Mouse (Mus musculus): ENCODE measurements around the gene Met. TPM values are rescaled to one million over a fixed set of nuclear protein-coding genes. Genes with fewer than 3 reads are reported as not detected.

Gene Met
- 2.1 and 2.3 TPM in 2 replicates for polyA plus RNA-seq (2014; fragmentation: Nextera tagmentation; extraction: Ambion mirVana)

DNA sequence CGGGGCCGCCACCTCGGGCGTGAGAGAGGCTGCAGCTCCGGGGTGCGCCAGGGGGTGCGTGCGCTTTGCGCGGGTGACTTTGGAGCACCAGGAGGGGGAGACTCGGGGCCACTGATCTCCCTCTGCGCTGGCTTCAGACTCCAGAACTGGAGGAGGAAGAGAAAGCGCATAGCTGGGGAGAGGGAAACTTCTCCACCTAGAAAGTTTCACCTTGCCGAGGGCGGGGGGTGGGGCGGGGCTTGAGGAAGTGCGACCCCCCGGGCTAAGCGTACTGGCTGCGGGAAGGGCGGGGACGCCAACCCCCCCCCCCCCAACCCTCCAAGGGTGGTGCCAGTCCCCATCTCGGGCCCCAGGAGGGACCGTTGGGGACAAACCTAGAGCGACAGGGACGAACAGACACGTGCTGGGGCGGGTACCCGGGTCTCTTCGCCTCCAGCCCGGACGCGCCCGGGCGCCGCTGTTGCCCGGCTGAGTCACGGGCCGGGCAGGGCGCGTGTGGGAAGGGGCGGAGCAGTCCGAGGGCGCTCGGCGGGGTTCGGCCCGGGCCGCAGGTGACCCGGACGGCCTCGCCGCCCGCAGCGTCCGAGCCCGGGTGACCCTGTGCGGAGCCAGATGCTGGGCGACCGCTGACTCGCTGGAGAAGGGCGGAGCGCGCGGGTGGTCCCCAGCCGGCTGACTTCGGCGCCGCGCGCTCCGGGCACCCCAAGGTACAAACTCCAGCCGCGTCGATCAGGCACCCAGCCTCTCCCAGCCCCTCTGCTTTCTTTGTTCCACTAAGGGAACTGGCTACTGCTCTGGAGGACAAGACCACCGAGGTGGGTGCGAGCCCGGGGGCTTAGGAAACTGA, at the start of gene Met:
Gene Met (plus strand): TSS at position 367 of the 847 bp plus-strand sequence.
- ATAC-seq (replicated peaks; ENCODE audit: insufficient number of reproducible peaks, low FRiP score, low TSS enrichment) = peak; percentile 79
- H3K27ac ChIP-seq (ENCODE audit: low read depth, low read length) = no peak within 1 kb of the TSS

DNA sequence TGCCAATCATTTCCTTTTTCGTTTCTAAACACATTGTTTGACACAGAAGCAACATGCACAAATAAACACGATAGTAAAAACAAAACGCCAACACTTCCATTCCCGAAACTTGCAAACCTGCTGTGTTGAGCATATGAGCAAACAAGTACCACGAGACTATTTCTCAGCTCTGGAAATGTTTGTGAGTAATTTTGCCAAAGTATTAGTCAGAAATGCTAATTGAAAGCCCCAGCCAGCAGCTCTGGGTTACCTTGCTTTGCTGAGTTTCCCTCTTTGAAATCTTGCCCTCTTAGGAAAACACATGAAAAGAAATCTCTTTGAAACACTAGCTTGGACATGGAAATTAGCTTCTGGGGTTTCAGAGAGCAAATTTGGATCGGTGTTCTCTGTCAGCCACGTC, 45.4 kb upstream of the Met start:
- H3K9ac ChIP-seq (ENCODE audit: low read depth, low read length) = no peak overlapping the region
- H3K4me3 ChIP-seq (ENCODE audit: low read depth, low read length) = no peak overlapping the region
- no peak overlapping the region for H3K4me2 ChIP-seq
- no peaks in the 10 kb centered on the region for H3K27me3 ChIP-seq (ENCODE audit: control insufficient read depth, insufficient read depth, low read length)
- no peaks in the 10 kb centered on the region for H3K4me1 ChIP-seq (ENCODE audit: control insufficient read depth, insufficient read depth, low read length)
- no peak overlapping the region for H3K27ac ChIP-seq (ENCODE audit: low read depth, low read length)
- H3K9me3 ChIP-seq (replicated peaks; ENCODE audit: control insufficient read depth, low read length) = no peaks in the 10 kb centered on the region
- 77% methylated on average over 7 of the region's 7 CpGs for WGBS (ENCODE audit: insufficient replicate concordance)
- ATAC-seq (replicated peaks; ENCODE audit: insufficient number of reproducible peaks, low FRiP score, low TSS enrichment) = no peak
- H3K36me3 ChIP-seq (ENCODE audit: control insufficient read depth, insufficient read depth, low read length) = no peaks in the 10 kb centered on the region

More for the DNA sequence above, at the start of gene Met:
- Histone ChIP-seq H3K36me3 (ENCODE audit: control insufficient read depth, insufficient read depth, low read length) (no peaks in the 10 kb centered on the region), H3K27me3 (ENCODE audit: control insufficient read depth, insufficient read depth, low read length) (peaks cover 18% of the 10 kb centered on the region), H3K4me3 (ENCODE audit: low read depth, low read length) (peak within 1 kb of the TSS; percentile 65), H3K9ac (ENCODE audit: low read depth, low read length) (peak within 1 kb of the TSS; percentile 71), H3K9me3 (replicated peaks; ENCODE audit: control insufficient read depth, low read length) (no peaks in the 10 kb centered on the region), H3K4me1 (ENCODE audit: control insufficient read depth, insufficient read depth, low read length) (no peaks in the 10 kb centered on the region), H3K4me2 (peak within 1 kb of the TSS; percentile 95)
- under 1% methylated on average over 76 of the region's 78 CpGs for WGBS (ENCODE audit: insufficient replicate concordance)

DNA sequence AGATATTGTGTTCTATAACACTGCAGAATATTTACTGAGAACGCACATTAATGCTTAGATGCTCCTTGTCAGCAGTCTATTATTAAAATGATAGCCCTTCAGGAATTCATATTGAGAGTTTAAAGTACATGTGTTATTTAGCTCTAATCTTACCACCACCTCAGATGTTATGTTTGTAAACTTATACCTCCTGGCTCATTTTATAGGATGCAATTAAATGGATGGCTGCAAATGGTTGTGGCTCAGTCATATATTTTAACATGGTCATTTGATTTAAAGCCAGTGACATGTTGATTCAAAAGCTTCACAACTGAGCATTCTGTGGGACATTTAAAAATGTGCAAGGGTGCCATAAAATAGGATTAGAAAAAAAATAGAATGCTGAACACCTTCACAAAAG, 41.2 kb upstream of the Met start:
- H3K36me3 ChIP-seq (ENCODE audit: control insufficient read depth, insufficient read depth, low read length) = no peaks in the 10 kb centered on the region
- no peak overlapping the region for H3K9ac ChIP-seq (ENCODE audit: low read depth, low read length)
- WGBS (ENCODE audit: insufficient replicate concordance) = 88% methylated on average over 1 of the region's 1 CpGs
- no peak overlapping the region for H3K27ac ChIP-seq (ENCODE audit: low read depth, low read length)
- no peak overlapping the region for H3K4me3 ChIP-seq (ENCODE audit: low read depth, low read length)
- ATAC-seq (replicated peaks; ENCODE audit: insufficient number of reproducible peaks, low FRiP score, low TSS enrichment) = no peak
- no peaks in the 10 kb centered on the region for H3K27me3 ChIP-seq (ENCODE audit: control insufficient read depth, insufficient read depth, low read length)
- no peaks in the 10 kb centered on the region for H3K4me1 ChIP-seq (ENCODE audit: control insufficient read depth, insufficient read depth, low read length)
- no peak overlapping the region for H3K4me2 ChIP-seq
- no peaks in the 10 kb centered on the region for H3K9me3 ChIP-seq (replicated peaks; ENCODE audit: control insufficient read depth, low read length)

DNA sequence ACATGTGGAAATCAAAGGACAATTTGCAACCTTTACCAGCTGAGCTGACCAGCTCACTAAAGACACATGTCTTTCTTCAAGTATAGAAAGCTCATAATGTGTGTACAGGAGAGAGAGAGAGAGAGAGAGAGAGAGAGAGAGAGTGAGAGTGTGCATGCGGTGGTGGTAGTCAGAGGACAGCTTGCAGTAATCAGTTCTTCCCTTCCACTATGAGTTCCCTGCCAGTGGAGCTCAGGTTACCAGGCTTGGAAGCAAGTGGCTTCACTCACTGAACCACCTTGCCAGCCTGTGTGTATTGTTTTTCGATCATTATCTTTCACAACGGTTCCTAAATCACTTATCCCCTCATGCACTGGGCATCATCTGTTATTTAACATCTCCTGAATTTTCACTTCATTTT, 34.6 kb upstream of the Met start:
- Histone ChIP-seq H3K27ac (ENCODE audit: low read depth, low read length) (no peak overlapping the region), H3K4me3 (ENCODE audit: low read depth, low read length) (no peak overlapping the region), H3K4me1 (ENCODE audit: control insufficient read depth, insufficient read depth, low read length) (no peaks in the 10 kb centered on the region), H3K36me3 (ENCODE audit: control insufficient read depth, insufficient read depth, low read length) (no peaks in the 10 kb centered on the region), H3K4me2 (no peak overlapping the region), H3K27me3 (ENCODE audit: control insufficient read depth, insufficient read depth, low read length) (no peaks in the 10 kb centered on the region), H3K9me3 (replicated peaks; ENCODE audit: control insufficient read depth, low read length) (no peaks in the 10 kb centered on the region), H3K9ac (ENCODE audit: low read depth, low read length) (no peak overlapping the region)
- ATAC-seq (replicated peaks; ENCODE audit: insufficient number of reproducible peaks, low FRiP score, low TSS enrichment) = no peak
- 41% methylated on average over 3 of the region's 3 CpGs for WGBS (ENCODE audit: insufficient replicate concordance)

DNA sequence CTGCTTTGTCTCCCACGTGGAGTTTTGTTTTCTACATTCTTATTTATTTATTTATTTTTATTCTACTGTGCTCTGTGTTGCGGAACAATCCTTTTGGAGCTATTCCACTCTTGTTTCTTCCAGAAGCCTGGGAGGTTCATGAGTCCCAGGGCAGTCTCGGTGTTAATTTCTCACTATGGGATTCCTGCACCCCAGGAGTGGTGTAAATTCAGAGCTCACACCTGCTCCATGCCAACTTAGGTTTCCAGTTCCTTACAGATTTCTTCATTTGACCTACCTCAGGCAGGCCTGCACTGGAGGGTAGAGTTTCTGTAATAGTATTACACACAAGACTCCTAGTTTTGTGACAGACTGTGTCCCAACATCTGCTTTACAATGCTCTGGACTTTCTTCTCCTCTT, 34.0 kb upstream of the Met start:
- Histone ChIP-seq H3K4me2 (no peak overlapping the region), H3K9ac (ENCODE audit: low read depth, low read length) (no peak overlapping the region), H3K27ac (ENCODE audit: low read depth, low read length) (no peak overlapping the region), H3K4me1 (ENCODE audit: control insufficient read depth, insufficient read depth, low read length) (no peaks in the 10 kb centered on the region), H3K4me3 (ENCODE audit: low read depth, low read length) (no peak overlapping the region), H3K27me3 (ENCODE audit: control insufficient read depth, insufficient read depth, low read length) (no peaks in the 10 kb centered on the region), H3K36me3 (ENCODE audit: control insufficient read depth, insufficient read depth, low read length) (no peaks in the 10 kb centered on the region), H3K9me3 (replicated peaks; ENCODE audit: control insufficient read depth, low read length) (no peaks in the 10 kb centered on the region)
- ATAC-seq (replicated peaks; ENCODE audit: insufficient number of reproducible peaks, low FRiP score, low TSS enrichment) = no peak
- 70% methylated on average over 3 of the region's 3 CpGs for WGBS (ENCODE audit: insufficient replicate concordance)

DNA sequence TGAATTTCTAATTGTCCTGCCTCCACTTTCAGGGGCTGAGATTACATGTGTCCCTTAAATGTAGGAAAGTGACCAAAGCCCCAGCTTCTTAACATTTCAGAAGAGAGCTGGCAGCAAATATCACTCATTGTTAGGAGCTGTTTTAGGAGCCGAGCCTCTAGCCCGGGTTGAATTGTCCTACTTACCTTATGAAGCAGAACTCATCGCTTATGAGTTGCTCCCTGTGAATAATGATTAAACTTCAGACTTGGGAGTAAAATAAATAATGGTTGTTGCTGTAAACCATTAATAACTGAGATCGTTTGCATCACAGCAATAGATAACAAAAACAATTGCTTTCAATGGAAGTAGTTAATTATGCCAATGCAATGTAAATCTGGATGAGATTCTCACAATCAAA, 20.3 kb upstream of the Met start:
- H3K9ac ChIP-seq (ENCODE audit: low read depth, low read length) = no peak overlapping the region
- no peak overlapping the region for H3K4me3 ChIP-seq (ENCODE audit: low read depth, low read length)
- 82% methylated on average over 4 of the region's 4 CpGs for WGBS (ENCODE audit: insufficient replicate concordance)
- H3K4me2 ChIP-seq = no peak overlapping the region
- no peaks in the 10 kb centered on the region for H3K4me1 ChIP-seq (ENCODE audit: control insufficient read depth, insufficient read depth, low read length)
- no peak for ATAC-seq (replicated peaks; ENCODE audit: insufficient number of reproducible peaks, low FRiP score, low TSS enrichment)
- H3K27ac ChIP-seq (ENCODE audit: low read depth, low read length) = no peak overlapping the region
- no peaks in the 10 kb centered on the region for H3K9me3 ChIP-seq (replicated peaks; ENCODE audit: control insufficient read depth, low read length)
- H3K27me3 ChIP-seq (ENCODE audit: control insufficient read depth, insufficient read depth, low read length) = no peaks in the 10 kb centered on the region
- no peaks in the 10 kb centered on the region for H3K36me3 ChIP-seq (ENCODE audit: control insufficient read depth, insufficient read depth, low read length)

DNA sequence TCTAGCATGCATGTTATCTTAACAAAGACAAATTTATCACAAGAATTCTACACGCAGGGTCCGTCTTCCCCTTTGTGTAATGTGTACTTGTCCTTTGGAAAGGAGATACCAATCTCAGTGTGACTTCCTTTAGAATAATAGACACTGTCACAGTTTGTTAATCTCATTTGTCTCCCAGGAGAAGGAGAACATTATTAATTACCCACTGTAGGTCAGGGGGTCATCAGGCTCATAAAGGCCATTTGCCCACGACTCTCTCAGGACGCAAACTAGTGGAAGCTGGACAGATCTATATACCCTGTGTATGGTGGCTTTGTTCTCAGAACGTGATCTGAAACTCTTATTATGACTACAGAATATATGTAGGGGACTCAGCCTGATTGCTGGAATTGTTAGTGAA, 12.3 kb upstream of the Met start:
- Histone ChIP-seq H3K9me3 (replicated peaks; ENCODE audit: control insufficient read depth, low read length) (no peaks in the 10 kb centered on the region), H3K4me3 (ENCODE audit: low read depth, low read length) (no peak overlapping the region), H3K27ac (ENCODE audit: low read depth, low read length) (no peak overlapping the region), H3K9ac (ENCODE audit: low read depth, low read length) (no peak overlapping the region), H3K4me2 (no peak overlapping the region), H3K27me3 (ENCODE audit: control insufficient read depth, insufficient read depth, low read length) (no peaks in the 10 kb centered on the region), H3K4me1 (ENCODE audit: control insufficient read depth, insufficient read depth, low read length) (no peaks in the 10 kb centered on the region), H3K36me3 (ENCODE audit: control insufficient read depth, insufficient read depth, low read length) (no peaks in the 10 kb centered on the region)
- WGBS (ENCODE audit: insufficient replicate concordance) = 42% methylated on average over 5 of the region's 5 CpGs
- ATAC-seq (replicated peaks; ENCODE audit: insufficient number of reproducible peaks, low FRiP score, low TSS enrichment) = no peak

DNA sequence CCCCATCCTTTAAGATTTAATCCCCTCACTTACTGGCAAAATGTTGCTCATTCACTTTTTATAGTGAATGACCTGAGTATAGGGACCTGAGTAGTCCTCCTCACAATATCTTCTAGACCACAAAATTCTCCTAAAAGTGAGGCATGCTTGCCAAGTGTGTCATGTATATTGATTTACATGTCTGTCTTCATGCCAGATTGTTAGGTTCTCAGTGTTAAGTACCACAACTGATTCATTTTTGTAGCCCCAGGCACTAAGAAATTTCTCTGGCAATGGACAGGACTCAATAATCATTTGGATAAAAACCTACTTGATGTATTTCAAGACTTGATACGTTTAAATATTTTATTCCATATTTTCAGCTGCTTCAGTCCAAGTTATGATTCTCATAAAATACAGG, 8.5 kb upstream of the Met start:
- H3K36me3 ChIP-seq (ENCODE audit: control insufficient read depth, insufficient read depth, low read length) = no peaks in the 10 kb centered on the region
- H3K27ac ChIP-seq (ENCODE audit: low read depth, low read length) = no peak overlapping the region
- ATAC-seq (replicated peaks; ENCODE audit: insufficient number of reproducible peaks, low FRiP score, low TSS enrichment) = no peak
- no peak overlapping the region for H3K9ac ChIP-seq (ENCODE audit: low read depth, low read length)
- no peaks in the 10 kb centered on the region for H3K9me3 ChIP-seq (replicated peaks; ENCODE audit: control insufficient read depth, low read length)
- 91% methylated on average over 1 of the region's 1 CpGs for WGBS (ENCODE audit: insufficient replicate concordance)
- H3K27me3 ChIP-seq (ENCODE audit: control insufficient read depth, insufficient read depth, low read length) = no peaks in the 10 kb centered on the region
- H3K4me2 ChIP-seq = no peak overlapping the region
- no peak overlapping the region for H3K4me3 ChIP-seq (ENCODE audit: low read depth, low read length)
- H3K4me1 ChIP-seq (ENCODE audit: control insufficient read depth, insufficient read depth, low read length) = no peaks in the 10 kb centered on the region

DNA sequence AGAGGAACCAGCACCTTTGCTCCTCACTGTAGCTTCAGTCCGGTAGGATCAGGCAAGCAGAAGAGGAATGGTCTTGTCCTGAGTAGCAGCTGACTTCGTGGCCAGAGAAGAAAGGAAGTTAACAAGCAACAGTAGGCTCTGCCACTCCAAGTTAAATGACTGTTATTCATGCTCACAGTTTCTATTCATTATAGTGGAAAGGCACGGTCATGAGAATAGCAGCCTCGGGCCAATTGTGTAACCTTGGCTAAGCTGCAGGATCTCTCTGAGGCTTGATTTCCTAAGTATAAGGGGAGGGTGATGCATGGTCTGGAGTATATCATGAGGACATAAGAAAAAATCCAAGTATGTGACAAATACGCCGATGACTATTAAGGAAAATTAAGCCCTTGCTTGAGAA, 4.0 kb upstream of the Met start:
- Histone ChIP-seq H3K9ac (ENCODE audit: low read depth, low read length) (no peak overlapping the region), H3K36me3 (ENCODE audit: control insufficient read depth, insufficient read depth, low read length) (no peaks in the 10 kb centered on the region), H3K4me2 (no peak overlapping the region), H3K9me3 (replicated peaks; ENCODE audit: control insufficient read depth, low read length) (no peaks in the 10 kb centered on the region), H3K4me3 (ENCODE audit: low read depth, low read length) (no peak overlapping the region), H3K4me1 (ENCODE audit: control insufficient read depth, insufficient read depth, low read length) (no peaks in the 10 kb centered on the region), H3K27me3 (ENCODE audit: control insufficient read depth, insufficient read depth, low read length) (peaks cover 5% of the 10 kb centered on the region), H3K27ac (ENCODE audit: low read depth, low read length) (no peak overlapping the region)
- no peak for ATAC-seq (replicated peaks; ENCODE audit: insufficient number of reproducible peaks, low FRiP score, low TSS enrichment)
- WGBS (ENCODE audit: insufficient replicate concordance) = 76% methylated on average over 6 of the region's 6 CpGs

Measured in heart, embryonic 11.5 days (tissue).